Mouse (Mus musculus): ENCODE data around the gene Sytl1.

DNA sequence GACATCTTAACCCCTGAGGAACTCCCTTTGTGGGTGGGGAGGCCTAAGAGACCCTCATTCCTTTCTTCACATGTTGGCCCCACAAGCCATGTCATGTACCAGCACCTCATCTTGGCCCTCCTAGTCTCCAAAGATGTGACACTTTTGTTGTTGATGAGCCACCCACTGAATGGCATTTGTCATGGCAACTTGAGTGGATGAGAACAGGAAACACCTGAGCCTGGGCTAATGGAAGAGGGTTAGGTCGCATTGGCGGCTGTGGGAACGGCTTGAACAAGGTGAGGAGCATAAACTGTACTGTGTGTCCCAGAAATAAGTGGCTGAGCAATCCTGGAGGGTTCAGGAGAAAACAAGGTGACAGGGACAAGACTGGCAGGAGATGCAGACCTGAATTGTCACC lies 6.0 kb upstream of the Sytl1 start:
- no peak for TF ChIP-seq POLR2A (IDR thresholded peaks at IDR 0.05; ENCODE audit: insufficient read length, low read depth)
- TF ChIP-seq MAX (IDR thresholded peaks at IDR 0.05; ENCODE audit: low read depth), result no peak
- no peak for TF ChIP-seq CEBPB (IDR thresholded peaks at IDR 0.05; ENCODE audit: insufficient read depth, poor library complexity, severe bottlenecking)
- TF ChIP-seq E2F4 (IDR thresholded peaks at IDR 0.05; ENCODE audit: insufficient read depth), result no peak
- no peak for TF ChIP-seq TCF12 (IDR thresholded peaks at IDR 0.05; ENCODE audit: insufficient read depth, poor library complexity, severe bottlenecking)
- TF ChIP-seq MYOG (IDR thresholded peaks at IDR 0.05; ENCODE audit: control insufficient read depth in 1 of 3, insufficient read depth in 1 of 3, insufficient read length in 2 of 3, low read depth in 2 of 3), result no peak
